ENCODE assay signal across 10 mouse cellular contexts in genomic region chr8:121181285-121181884, GRCm38 (mm10). TPM values are rescaled to one million over a fixed set of nuclear protein-coding genes. Genes with fewer than 3 reads are reported as not detected.
DNase-seq lines count a peak whose midpoint lies in the region; ATAC-seq lines count a peak whose summit lies in the region.
"Had no signal": no experiment of that assay in that cellular context is flagged by ENCODE, and none has a peak within 500 bp of the region (broad histone marks: within the 10 kb centered on the region; RNA-seq: fewer than 3 reads in every experiment).

No protein-coding gene starts in this region.

- 60% methylated on average over 10 of the region's 10 CpGs for WGBS in intestine, embryonic 14.5 days
- 56% methylated on average over 10 of the region's 10 CpGs for WGBS in intestine, embryonic 16.5 days
- WGBS in embryonic facial prominence, embryonic 11.5 days: 42% methylated on average over 10 of the region's 10 CpGs
- 58% methylated on average over 10 of the region's 10 CpGs for WGBS in heart, embryonic 10.5 days
- 46% methylated on average over 10 of the region's 10 CpGs for WGBS in limb, embryonic 13.5 days

- H3K36me3 ChIP-seq in intestine, embryonic 14.5 days (ENCODE audit: control insufficient read depth, insufficient read depth, low read length): no peaks in the 10 kb centered on the region
- no peaks in the 10 kb centered on the region for H3K36me3 ChIP-seq in intestine, embryonic 16.5 days (ENCODE audit: control insufficient read depth, insufficient read depth, low read length)
- no peaks in the 10 kb centered on the region for H3K36me3 ChIP-seq in embryonic facial prominence, embryonic 11.5 days (replicated peaks; ENCODE audit: control insufficient read depth, insufficient read depth, low read depth, low read length)
- H3K36me3 ChIP-seq in heart, embryonic 10.5 days: no peaks in the 10 kb centered on the region
- H3K36me3 ChIP-seq in limb, embryonic 13.5 days: no peaks in the 10 kb centered on the region
- H3K36me3 ChIP-seq: liver, embryonic 13.5 days had no signal

- H3K27me3 ChIP-seq in intestine, embryonic 14.5 days (replicated peaks; ENCODE audit: control insufficient read depth, insufficient read depth, low read length): no peaks in the 10 kb centered on the region
- no peaks in the 10 kb centered on the region for H3K27me3 ChIP-seq in intestine, embryonic 16.5 days (replicated peaks; ENCODE audit: control insufficient read depth, insufficient read depth, low read length)
- no peaks in the 10 kb centered on the region for H3K27me3 ChIP-seq in embryonic facial prominence, embryonic 11.5 days (ENCODE audit: control insufficient read depth, insufficient read depth, low read length)
- H3K27me3 ChIP-seq in heart, embryonic 10.5 days (ENCODE audit: insufficient read depth, poor library complexity, severe bottlenecking): peaks cover 5% of the 10 kb centered on the region; the same call in 1 of the 2 replicates
- no peaks in the 10 kb centered on the region for H3K27me3 ChIP-seq in limb, embryonic 13.5 days
- H3K27me3 ChIP-seq: liver, embryonic 13.5 days had no signal

- H3K27ac ChIP-seq in intestine, embryonic 14.5 days (ENCODE audit: low read depth): 0 out of 2 replicates have a peak overlapping the region, but pooled peaks have one; percentile 20
- no peak overlapping the region; the same call in 1 of the 2 replicates for H3K27ac ChIP-seq in intestine, embryonic 16.5 days (ENCODE audit: low read length)
- peak overlapping the region; percentile 73 for H3K27ac ChIP-seq in embryonic facial prominence, embryonic 11.5 days (replicated peaks; ENCODE audit: low read depth, low read length)
- peak overlapping the region; percentile 49; the same call in 1 of the 2 replicates for H3K27ac ChIP-seq in heart, embryonic 10.5 days
- H3K27ac ChIP-seq in limb, embryonic 13.5 days: peak overlapping the region; percentile 63
- H3K27ac ChIP-seq: liver, embryonic 13.5 days had no signal

- H3K4me2 ChIP-seq in intestine, embryonic 14.5 days (ENCODE audit: low read length): no peak overlapping the region
- H3K4me2 ChIP-seq in intestine, embryonic 16.5 days (ENCODE audit: low read depth, low read length): no peak overlapping the region
- peak overlapping the region; percentile 7; the same call in 1 of the 2 replicates for H3K4me2 ChIP-seq in embryonic facial prominence, embryonic 11.5 days (ENCODE audit: low read depth, low read length)
- peak overlapping the region; percentile 51 for H3K4me2 ChIP-seq in limb, embryonic 13.5 days (replicated peaks)
- H3K4me2 ChIP-seq: liver, embryonic 13.5 days had no signal

- H3K9me3 ChIP-seq in intestine, embryonic 14.5 days (ENCODE audit: control insufficient read depth, low read length): no peaks in the 10 kb centered on the region
- H3K9me3 ChIP-seq in intestine, embryonic 16.5 days (ENCODE audit: control insufficient read depth, low read length): no peaks in the 10 kb centered on the region
- H3K9me3 ChIP-seq in embryonic facial prominence, embryonic 11.5 days (replicated peaks; ENCODE audit: control insufficient read depth, low read length): no peaks in the 10 kb centered on the region
- no peaks in the 10 kb centered on the region for H3K9me3 ChIP-seq in heart, embryonic 10.5 days
- H3K9me3 ChIP-seq in limb, embryonic 13.5 days: no peaks in the 10 kb centered on the region
- H3K9me3 ChIP-seq: liver, embryonic 13.5 days had no signal

- H3K4me1 ChIP-seq in intestine, embryonic 14.5 days (replicated peaks; ENCODE audit: control insufficient read depth, insufficient read depth, low read length): peaks cover 3% of the 10 kb centered on the region; the same call in 1 of the 2 replicates
- H3K4me1 ChIP-seq in intestine, embryonic 16.5 days (ENCODE audit: control insufficient read depth, insufficient read depth, low read length): 0 out of 2 replicates have a peak, but pooled peaks cover 2% of the 10 kb centered on the region
- no peaks in the 10 kb centered on the region; the same call in 1 of the 2 replicates for H3K4me1 ChIP-seq in embryonic facial prominence, embryonic 11.5 days (ENCODE audit: control insufficient read depth, insufficient read depth, low read length)
- H3K4me1 ChIP-seq in heart, embryonic 10.5 days: peaks cover 24% of the 10 kb centered on the region
- H3K4me1 ChIP-seq in limb, embryonic 13.5 days: peaks cover 25% of the 10 kb centered on the region
- H3K4me1 ChIP-seq: liver, embryonic 13.5 days had no signal

- no peak overlapping the region for H3K4me3 ChIP-seq in intestine, embryonic 14.5 days (ENCODE audit: low read depth, low read length)
- H3K4me3 ChIP-seq in intestine, embryonic 16.5 days (ENCODE audit: low read length): no peak overlapping the region
- no peak overlapping the region for H3K4me3 ChIP-seq in embryonic facial prominence, embryonic 11.5 days (ENCODE audit: low read depth, low read length)
- H3K4me3 ChIP-seq in heart, embryonic 10.5 days: no peak overlapping the region
- H3K4me3 ChIP-seq in limb, embryonic 13.5 days: 0 out of 2 replicates have a peak overlapping the region, but pooled peaks have one; percentile 10
- H3K4me3 ChIP-seq: liver, embryonic 13.5 days; myocyte had no signal

- no peak for ATAC-seq in intestine, embryonic 14.5 days (replicated peaks; ENCODE audit: low FRiP score, low TSS enrichment, low read depth)
- ATAC-seq in intestine, embryonic 16.5 days: no peak
- no peak for ATAC-seq in embryonic facial prominence, embryonic 11.5 days (replicated peaks; ENCODE audit: insufficient number of reproducible peaks, low FRiP score, low TSS enrichment, low read depth)
- no peak for ATAC-seq in limb, embryonic 13.5 days (ENCODE audit: low FRiP score, low read depth)

- H3K9ac ChIP-seq in intestine, embryonic 14.5 days (ENCODE audit: low read length): no peak overlapping the region
- no peak overlapping the region for H3K9ac ChIP-seq in intestine, embryonic 16.5 days (ENCODE audit: low read depth, low read length)
- H3K9ac ChIP-seq in embryonic facial prominence, embryonic 11.5 days (replicated peaks; ENCODE audit: low read length): no peak overlapping the region
- H3K9ac ChIP-seq in limb, embryonic 13.5 days: 0 out of 2 replicates have a peak overlapping the region, but pooled peaks have one; percentile 51
- H3K9ac ChIP-seq: liver, embryonic 13.5 days had no signal

- no peak for DNase-seq in intestine, embryonic 14.5 days (ENCODE audit: low spot score)
- peak; percentile 48 for DNase-seq in embryonic facial prominence, embryonic 11.5 days (ENCODE audit: low spot score)
- no peak for DNase-seq in heart, embryonic 10.5 days (ENCODE audit: low spot score)
- DNase-seq in ovary, postnatal 14 days (ENCODE audit: low spot score): no peak
- DNase-seq in liver: no peak
- no peak for DNase-seq in right cerebral cortex, postnatal 36 days (ENCODE audit: low spot score in 2 of 2)
- DNase-seq: liver, embryonic 13.5 days had no signal

RNA-seq across cellular contexts. Expression of gene Foxl1, which starts 53.6 kb away (rescaled TPM):
- 6.5 and 7.7 TPM in 2 replicates for polyA plus RNA-seq in intestine, embryonic 14.5 days (2014; fragmentation: Nextera tagmentation; extraction: Ambion mirVana)
- polyA plus RNA-seq in intestine, embryonic 16.5 days (2015; fragmentation: Nextera tagmentation; extraction: Ambion mirVana): 5.2 and 5.8 TPM in 2 replicates
- polyA plus RNA-seq in embryonic facial prominence, embryonic 11.5 days (2014; fragmentation: Nextera tagmentation; extraction: Ambion mirVana): 4.4 and 4.7 TPM in 2 replicates
- polyA plus RNA-seq in heart, embryonic 10.5 days (2016; fragmentation: Nextera tagmentation; extraction: Ambion mirVana): 0.53 and 2.0 TPM in 2 replicates
- 0.15 and 0.18 TPM in 2 replicates for polyA plus RNA-seq in limb, embryonic 13.5 days (2015; fragmentation: Nextera tagmentation; extraction: Ambion mirVana)

Comparison
In these comparisons a context has a peak if more than half of its experiments do, and no peak if none do; other contexts are left out.
1. H3K4me2 ChIP-seq: peak in embryonic facial prominence, embryonic 11.5 days (single experiment) and limb, embryonic 13.5 days (single experiment); none in intestine, embryonic 14.5 days (single experiment) and intestine, embryonic 16.5 days (single experiment).